Mouse (Mus musculus) lung, adult 2 months (tissue): ENCODE data around the gene Olfr68. TPM values are rescaled to one million over a fixed set of nuclear protein-coding genes. Genes with fewer than 3 reads are reported as not detected.
"Not testable (repeated sequence)": the region's sequence is repeated elsewhere in the genome, so short reads cannot be mapped to it uniquely, and the experiment has no call there.

Source experiments
- DNase-seq: peaks from one replicate; pipeline ENCODE4 v3.0.0; 2022
- H3K4me1 ChIP-seq: fragments of 200-500 bp; 2 replicates; pipeline ENCODE4 v1.6.1; 2011; ENCODE audit warnings: low read length; ENCODE audit not compliant: control insufficient read depth, insufficient read depth
- H3K4me3 ChIP-seq: fragments of 200-500 bp; replicated peaks from 2 replicates; pipeline ENCODE3; 2011; ENCODE audit warnings: low read depth, mild to moderate bottlenecking, control low read depth, low read length; ENCODE audit errors: extremely low read depth
- CTCF ChIP-seq: fragments of 200-500 bp; IDR thresholded peaks from 2 replicates; pipeline ENCODE4 v1.5.1; 2011; ENCODE audit warnings: mild to moderate bottlenecking, low read length, control low read depth; ENCODE audit not compliant: insufficient read depth
- POLR2A ChIP-seq: fragments of 200-500 bp; IDR thresholded peaks from 2 replicates; pipeline ENCODE4 v1.6.1; 2011; ENCODE audit warnings: low read depth, mild to moderate bottlenecking, control low read depth, low read length, borderline replicate concordance; ENCODE audit errors: extremely low read depth
- WGBS: fragments of 180-500 bp; shearing (Covaris S2); methylation state at CpG from one replicate; pipeline ENCODE4 v1.1.7; 2018; 5-methylcytosine and 5-hydroxymethylcytosine counted together
- polyA plus RNA-seq: library from polyadenylated mRNA; depleted of rRNA; stranded (reverse); fragments of >200 nt; gene quantifications from 2 replicates; pipeline ENCODE4 v1.2.3, GENCODE M21; 2012; rRNA removed

The Olfr68 gene
- not detected in 2 replicates for polyA plus RNA-seq

DNA sequence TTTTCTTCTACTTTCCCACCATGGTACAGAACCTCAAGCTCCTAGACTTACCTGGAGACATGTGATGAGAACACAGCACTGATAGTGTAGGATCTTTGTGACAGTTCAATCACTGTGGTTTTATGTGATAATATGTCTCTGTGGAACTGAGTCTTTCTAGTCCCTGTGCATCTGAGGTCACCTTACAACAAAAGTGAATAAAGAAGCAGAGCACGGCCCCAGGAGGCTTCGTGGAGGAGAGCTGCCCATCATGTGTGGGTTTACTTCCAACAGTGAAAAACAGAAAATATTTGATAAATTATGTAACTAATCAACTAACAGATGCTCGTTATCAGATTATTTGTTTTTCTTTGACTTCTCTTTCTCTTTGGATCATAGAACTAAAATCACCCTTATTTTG lies at the start of gene Olfr68:
TSS of gene Olfr68 (minus strand) at position 101 of the 400 bp plus-strand sequence.
- no peak for DNase-seq
- TF ChIP-seq CTCF (no peak), POLR2A (no peak)
- Histone ChIP-seq H3K4me1 (no peaks in the 10 kb centered on the region), H3K4me3 (no peak within 1 kb of the TSS)
- WGBS, result 73% methylated on average over 3 of the region's 3 CpGs

DNA sequence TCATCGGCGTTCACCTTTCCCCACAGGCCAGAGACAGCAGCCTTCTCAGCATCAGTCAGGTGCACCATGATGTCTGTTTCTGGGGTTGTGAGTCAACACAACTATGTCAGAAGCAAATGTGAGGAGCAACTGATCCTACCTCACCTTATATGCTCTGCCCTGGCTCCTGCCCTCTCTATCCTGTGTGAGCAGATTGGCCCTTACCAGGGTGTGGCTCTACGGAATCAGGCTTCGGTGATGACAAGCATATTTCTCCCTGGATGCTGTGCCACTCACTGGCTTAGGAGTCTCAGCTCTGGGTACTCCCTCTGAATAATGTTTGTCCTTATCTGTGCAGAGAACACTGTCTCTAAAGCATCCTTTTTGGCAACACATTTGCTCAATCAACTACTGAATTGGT lies 48.3 kb upstream of the Olfr68 start, which contains the start of gene Hbb-bs:
TSS of gene Hbb-bs (minus strand) at position 289 of the 400 bp plus-strand sequence.
- no peak for DNase-seq
- TF ChIP-seq CTCF, result no peak
- no peak for TF ChIP-seq POLR2A
- 91% methylated on average over 4 of the region's 4 CpGs for WGBS
- Histone ChIP-seq H3K4me1 (no peaks in the 10 kb centered on the region), H3K4me3 (no peak within 1 kb of the TSS)

DNA sequence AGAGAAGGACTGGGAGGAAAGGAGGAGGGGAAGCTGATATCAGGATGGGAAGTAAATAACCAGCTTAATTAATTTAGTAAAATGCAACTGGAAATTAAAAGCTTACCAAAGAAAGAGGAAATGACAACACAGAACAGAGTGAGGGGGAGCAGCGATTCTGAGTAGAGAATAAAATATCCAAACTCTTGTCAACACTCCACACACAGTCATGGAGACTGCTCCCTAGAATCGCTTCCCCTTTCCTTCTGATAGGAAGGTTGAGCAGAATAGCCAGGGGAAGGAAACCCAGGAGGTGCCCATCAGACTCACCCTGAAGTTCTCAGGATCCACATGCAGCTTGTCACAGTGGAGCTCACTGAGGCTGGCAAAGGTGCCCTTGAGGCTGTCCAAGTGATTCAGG lies 47.6 kb upstream of the Olfr68 start:
- not testable (repeated sequence) for H3K4me3 ChIP-seq, DNase-seq, H3K4me1 ChIP-seq
- WGBS, result no CpG with 5 or more reads among the region's 2 CpGs

DNA sequence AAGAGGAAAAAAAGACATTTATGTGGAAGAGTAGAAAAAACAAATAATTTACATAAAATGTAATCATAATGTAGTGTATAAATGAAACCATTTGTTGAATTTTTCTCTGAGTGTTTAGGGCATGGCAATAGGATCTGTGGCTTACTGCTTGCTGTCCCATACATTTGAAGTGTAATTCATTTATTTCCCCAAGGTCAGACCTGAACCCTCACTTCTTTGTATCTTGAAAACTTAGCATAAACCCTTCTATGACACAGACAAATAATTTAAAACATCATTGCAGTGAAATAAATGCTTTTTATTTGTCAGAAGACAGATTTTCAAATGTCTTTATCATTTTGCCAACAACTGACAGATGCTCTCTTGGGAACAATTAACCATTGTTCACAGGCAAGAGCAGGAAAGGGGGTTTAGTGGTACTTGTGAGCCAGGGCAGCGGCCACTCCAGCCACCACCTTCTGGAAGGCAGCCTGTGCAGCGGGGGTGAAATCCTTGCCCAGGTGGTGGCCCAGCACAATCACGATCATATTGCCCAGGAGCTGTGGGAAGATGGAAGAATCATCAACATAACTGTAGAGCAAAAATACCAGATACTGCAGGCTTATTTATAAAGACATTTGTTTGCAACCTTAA lies 46.9 kb upstream of the Olfr68 start:
- no peak overlapping the region for H3K4me3 ChIP-seq
- no peak for TF ChIP-seq POLR2A
- no peak for TF ChIP-seq CTCF
- DNase-seq, result no peak
- 51% methylated on average over 3 of the region's 3 CpGs for WGBS
- no peaks in the 10 kb centered on the region for H3K4me1 ChIP-seq

DNA sequence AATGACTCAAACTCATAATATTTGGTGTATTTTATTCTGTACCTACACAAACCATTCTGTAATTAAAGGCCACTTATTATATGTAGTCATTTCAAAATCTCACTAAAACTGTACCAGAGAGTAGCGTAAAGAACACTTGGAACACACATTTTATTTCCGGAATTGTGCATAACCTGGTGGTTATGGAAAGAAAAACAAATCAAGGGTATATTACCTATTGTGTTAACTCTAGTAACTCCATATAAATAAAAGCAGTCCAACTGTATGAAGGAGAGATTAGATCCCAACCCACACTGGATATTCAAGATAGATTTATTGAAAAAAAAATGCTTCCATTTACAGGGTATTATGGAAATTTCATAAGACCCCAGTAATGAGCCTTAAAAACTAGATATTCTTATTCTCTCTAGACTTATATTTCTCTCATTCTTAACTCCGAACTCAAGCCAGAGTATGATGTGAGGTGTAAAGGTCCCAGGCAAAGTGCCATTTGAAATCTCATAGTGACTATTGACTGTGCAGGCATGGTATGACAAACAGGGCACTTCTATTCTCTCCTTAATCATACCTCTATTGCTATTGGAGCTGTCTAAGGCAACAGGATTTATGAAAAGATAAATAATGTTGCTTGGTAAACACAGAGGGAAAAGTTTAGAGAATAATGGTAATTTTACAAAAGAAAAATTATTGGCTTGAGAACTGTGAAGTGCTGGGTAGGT lies 46.2 kb upstream of the Olfr68 start:
- 86% methylated on average over 3 of the region's 3 CpGs for WGBS
- no peaks in the 10 kb centered on the region for H3K4me1 ChIP-seq
- DNase-seq, result no peak
- no peak overlapping the region for H3K4me3 ChIP-seq
- TF ChIP-seq POLR2A, result no peak
- TF ChIP-seq CTCF, result no peak

DNA sequence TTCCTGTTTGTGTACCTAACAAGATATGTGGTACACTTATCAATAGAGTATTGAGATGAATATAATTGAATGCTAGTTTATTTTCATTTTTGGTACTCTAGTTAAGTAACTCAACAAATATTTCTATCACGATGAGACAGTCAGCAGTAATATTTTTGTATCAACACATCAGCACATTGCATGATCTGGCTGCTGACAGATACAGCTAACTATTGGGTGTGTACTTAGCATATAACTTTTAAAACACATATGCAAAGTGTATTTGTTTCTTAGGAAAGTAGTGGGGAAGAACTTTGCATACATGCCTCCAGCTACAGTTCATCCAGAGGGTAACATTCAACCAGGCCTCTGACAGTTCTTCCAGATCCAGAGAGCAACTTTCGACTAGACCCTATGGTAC lies 45.1 kb upstream of the Olfr68 start:
- no peak for DNase-seq
- WGBS, result 69% methylated on average over 2 of the region's 2 CpGs
- no peak for TF ChIP-seq CTCF
- no peak for TF ChIP-seq POLR2A
- H3K4me1 ChIP-seq, result no peaks in the 10 kb centered on the region
- H3K4me3 ChIP-seq, result no peak overlapping the region

DNA sequence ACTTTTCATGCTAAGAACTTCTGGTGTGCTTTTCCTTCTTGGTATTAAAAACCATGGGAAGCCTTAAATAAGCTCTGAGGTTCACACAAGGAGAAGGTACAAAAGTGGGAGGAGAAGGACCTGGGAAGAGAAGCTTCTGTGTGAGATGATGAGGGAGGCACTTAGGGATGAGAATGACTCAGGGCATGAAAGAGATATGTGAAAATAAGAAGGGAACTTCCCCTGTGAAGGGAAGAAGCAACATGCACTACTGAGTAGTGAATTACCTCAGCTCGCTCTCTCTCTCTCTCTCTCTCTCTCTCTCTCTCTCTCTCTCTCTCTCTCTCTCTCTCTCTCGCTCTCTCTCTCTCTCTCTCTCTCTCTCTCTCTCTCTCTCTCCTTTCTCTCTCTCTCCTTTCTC lies 35.6 kb upstream of the Olfr68 start:
- 78% methylated on average over 1 of the region's 2 CpGs for WGBS
- DNase-seq, H3K4me1 ChIP-seq, H3K4me3 ChIP-seq: not testable (repeated sequence)

DNA sequence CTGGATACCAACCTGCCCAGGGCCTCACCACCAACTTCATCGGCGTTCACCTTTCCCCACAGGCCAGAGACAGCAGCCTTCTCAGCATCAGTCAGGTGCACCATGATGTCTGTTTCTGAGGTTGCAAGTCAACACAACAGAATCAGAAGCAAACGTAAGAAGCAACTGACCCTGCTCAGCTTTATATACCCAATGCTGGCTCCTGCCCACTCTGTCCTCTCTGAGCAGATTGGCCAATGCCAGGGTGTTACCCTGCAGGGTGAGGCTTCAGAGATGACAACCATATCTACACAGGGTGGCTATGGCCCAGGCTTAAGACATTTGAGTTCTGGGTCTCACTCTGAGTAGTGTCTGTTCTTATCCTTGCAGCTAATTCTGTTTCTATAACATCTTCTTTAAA lies 34.3 kb upstream of the Olfr68 start, which contains the start of gene Hbb-bt:
TSS of gene Hbb-bt (minus strand) at position 231 of the 400 bp plus-strand sequence.
- DNase-seq, result no peak
- Histone ChIP-seq H3K4me3 (no peak within 1 kb of the TSS), H3K4me1 (no peaks in the 10 kb centered on the region)
- 86% methylated on average over 3 of the region's 3 CpGs for WGBS
- TF ChIP-seq POLR2A (no peak), CTCF (no peak)

DNA sequence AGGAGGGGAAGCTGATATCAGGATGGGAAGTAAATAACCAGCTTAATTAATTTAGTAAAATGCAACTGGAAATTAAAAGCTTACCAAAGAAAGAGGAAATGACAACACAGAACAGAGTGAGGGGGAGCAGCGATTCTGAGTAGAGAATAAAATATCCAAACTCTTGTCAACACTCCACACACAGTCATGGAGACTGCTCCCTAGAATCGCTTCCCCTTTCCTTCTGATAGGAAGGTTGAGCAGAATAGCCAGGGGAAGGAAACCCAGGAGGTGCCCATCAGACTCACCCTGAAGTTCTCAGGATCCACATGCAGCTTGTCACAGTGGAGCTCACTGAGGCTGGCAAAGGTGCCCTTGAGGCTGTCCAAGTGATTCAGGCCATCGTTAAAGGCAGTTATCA lies 33.7 kb upstream of the Olfr68 start:
- H3K4me1 ChIP-seq, DNase-seq, H3K4me3 ChIP-seq: not testable (repeated sequence)
- WGBS, result no CpG with 5 or more reads among the region's 3 CpGs

DNA sequence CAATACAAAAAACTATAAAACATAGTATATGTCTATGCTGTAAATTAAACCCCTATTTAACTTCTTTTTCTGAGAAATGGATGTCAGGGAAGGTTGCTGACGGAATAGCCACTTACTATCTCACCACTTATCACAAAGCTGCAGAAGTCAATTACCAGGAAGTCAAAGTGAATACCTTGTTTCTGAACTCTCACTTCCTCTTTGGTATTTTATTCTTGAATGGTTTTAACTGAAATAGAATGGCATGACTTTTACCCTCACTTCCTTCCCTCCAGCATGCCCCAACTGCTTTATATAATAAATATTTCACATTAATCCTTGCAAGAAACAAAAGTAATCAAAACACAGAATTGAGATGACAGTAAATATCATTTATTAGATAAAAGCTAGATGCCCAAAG lies 32.7 kb upstream of the Olfr68 start:
- TF ChIP-seq POLR2A (no peak), CTCF (no peak)
- DNase-seq, result no peak
- Histone ChIP-seq H3K4me1 (no peaks in the 10 kb centered on the region), H3K4me3 (no peak overlapping the region)
- 23% methylated on average over 1 of the region's 1 CpGs for WGBS

DNA sequence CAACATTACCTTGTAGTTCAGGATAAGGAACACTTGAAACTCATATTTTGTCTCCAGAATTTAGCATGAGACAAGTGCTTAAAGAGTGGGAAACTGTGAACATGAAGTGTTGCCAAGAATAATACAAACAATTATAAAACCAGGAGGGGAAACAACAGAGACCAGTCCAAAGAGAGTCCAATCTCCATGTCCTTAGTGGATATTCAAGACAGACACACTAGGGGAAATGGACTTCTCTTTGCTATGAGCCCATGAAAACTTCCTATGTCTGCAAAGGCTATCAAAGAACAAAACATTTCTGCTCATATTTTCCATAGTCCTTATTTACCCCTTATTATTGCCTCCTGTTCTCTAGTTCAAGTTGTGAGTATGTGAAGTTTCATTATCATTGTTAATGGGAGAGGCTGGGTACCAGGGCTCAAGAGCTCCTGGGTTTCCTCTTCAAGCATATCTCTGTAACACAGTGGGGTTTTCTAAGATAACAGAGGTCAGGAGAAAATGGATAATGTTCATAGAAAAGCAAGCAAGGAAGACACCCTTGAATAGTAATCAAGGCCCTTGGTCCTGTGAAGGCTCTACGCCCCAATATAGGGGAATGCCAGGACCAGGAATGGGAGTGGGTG lies 31.8 kb upstream of the Olfr68 start:
- Histone ChIP-seq H3K4me1 (no peaks in the 10 kb centered on the region), H3K4me3 (no peak overlapping the region)
- WGBS, result 78% methylated on average over 1 of the region's 1 CpGs
- TF ChIP-seq CTCF (no peak), POLR2A (no peak)
- DNase-seq, result no peak
